Mouse (Mus musculus): ENCODE measurements around the gene 2410002F23Rik. TPM values are rescaled to one million over a fixed set of nuclear protein-coding genes. Genes with fewer than 3 reads are reported as not detected.
"Not testable (repeated sequence)": the region's sequence is repeated elsewhere in the genome, so short reads cannot be mapped to it uniquely, and the experiment has no call there.

2410002F23Rik gene
- polyA plus RNA-seq, 1 experiment from 2014 or later: 123 TPM

- H3K9me3 ChIP-seq (ENCODE audit: control insufficient read depth, low read depth, low read length); ATAC-seq (ENCODE audit: insufficient number of reproducible peaks, insufficient read depth, low FRiP score, low read depth); H3K27me3 ChIP-seq (ENCODE audit: control insufficient read depth, insufficient read depth, low read length); H3K4me3 ChIP-seq (ENCODE audit: low read depth, low read length); H3K9ac ChIP-seq (replicated peaks; ENCODE audit: low read depth, low read length); H3K27ac ChIP-seq (ENCODE audit: low read length); H3K4me2 ChIP-seq (replicated peaks; ENCODE audit: low read depth, low read length): not testable (repeated sequence)
- Histone ChIP-seq H3K36me3 (ENCODE audit: control insufficient read depth, insufficient read depth, low read length) (peaks cover 44% of the 10 kb centered on the region), H3K4me1 (ENCODE audit: control insufficient read depth, insufficient read depth, low read length) (peaks cover 11% of the 10 kb centered on the region; the same call in 1 of the 2 replicates)
- 90% methylated on average over 17 of the region's 17 CpGs for WGBS
These were observed 4.3 kb downstream of the 2410002F23Rik start for GRCm38 (mm10) chr7:44250732-44251275.

DNA sequence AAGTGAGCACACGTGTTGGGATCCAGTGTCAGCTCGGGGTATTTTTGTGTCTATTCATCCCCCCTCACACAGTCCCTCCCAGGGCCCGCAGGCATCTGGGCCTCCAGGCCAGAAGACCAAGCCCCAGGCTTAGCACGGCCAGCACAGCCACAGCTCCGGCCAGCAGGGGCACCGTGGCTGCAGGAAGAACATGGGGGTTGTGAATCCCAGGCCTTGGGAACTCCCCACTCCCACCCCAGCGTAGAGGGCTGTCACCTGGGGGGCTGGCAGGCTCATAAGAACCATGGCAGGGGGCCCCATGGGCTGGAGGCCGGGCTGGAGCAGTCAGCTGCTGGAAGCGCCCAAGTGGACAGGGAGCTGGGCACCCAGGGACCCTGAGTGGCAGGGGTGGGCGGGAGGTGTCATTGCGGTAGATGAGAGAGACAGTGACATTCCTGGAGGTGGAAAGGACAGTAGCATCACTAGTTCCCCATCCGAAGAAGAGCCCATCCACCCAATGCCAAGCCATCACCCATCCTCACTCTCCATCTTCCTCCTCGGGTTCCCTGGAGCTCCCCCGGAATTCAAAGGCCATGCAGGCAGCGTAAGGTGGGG lies 6.6 kb downstream of the 2410002F23Rik start:
- Histone ChIP-seq H3K27ac (ENCODE audit: low read length) (no peak overlapping the region), H3K36me3 (ENCODE audit: control insufficient read depth, insufficient read depth, low read length) (peaks cover 42% of the 10 kb centered on the region), H3K4me3 (ENCODE audit: low read depth, low read length) (no peak overlapping the region), H3K9ac (replicated peaks; ENCODE audit: low read depth, low read length) (no peak overlapping the region), H3K4me1 (ENCODE audit: control insufficient read depth, insufficient read depth, low read length) (peaks cover 7% of the 10 kb centered on the region; the same call in 1 of the 2 replicates), H3K9me3 (ENCODE audit: control insufficient read depth, low read depth, low read length) (no peaks in the 10 kb centered on the region), H3K4me2 (replicated peaks; ENCODE audit: low read depth, low read length) (no peak overlapping the region), H3K27me3 (ENCODE audit: control insufficient read depth, insufficient read depth, low read length) (no peaks in the 10 kb centered on the region)
- WGBS: 60% methylated on average over 15 of the region's 15 CpGs
- no peak for ATAC-seq (ENCODE audit: insufficient number of reproducible peaks, insufficient read depth, low FRiP score, low read depth)

DNA sequence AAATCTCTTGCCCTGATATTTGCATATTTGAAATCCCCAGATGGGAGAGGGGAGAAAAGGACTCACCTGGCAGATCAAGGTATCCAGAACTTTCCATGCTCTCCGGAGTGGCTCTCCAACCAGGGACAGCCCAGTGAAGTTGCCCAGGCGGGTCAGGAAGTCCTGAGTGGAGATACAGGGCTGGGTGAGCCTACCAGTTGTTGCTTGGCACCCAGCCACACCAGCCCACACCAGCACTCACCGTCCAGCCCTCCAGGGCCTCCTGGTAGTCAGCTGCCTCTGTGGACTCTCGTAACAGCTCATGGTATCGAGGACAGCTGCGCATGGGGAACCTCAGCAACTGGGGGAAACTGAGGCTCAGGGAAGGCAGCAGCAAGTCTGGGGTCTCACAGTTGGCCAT lies 8.4 kb downstream of the 2410002F23Rik start:
- H3K4me3 ChIP-seq (ENCODE audit: low read depth, low read length): no peak overlapping the region
- no peaks in the 10 kb centered on the region for H3K9me3 ChIP-seq (ENCODE audit: control insufficient read depth, low read depth, low read length)
- peaks cover 27% of the 10 kb centered on the region for H3K36me3 ChIP-seq (ENCODE audit: control insufficient read depth, insufficient read depth, low read length)
- no peak for ATAC-seq (ENCODE audit: insufficient number of reproducible peaks, insufficient read depth, low FRiP score, low read depth)
- H3K27me3 ChIP-seq (ENCODE audit: control insufficient read depth, insufficient read depth, low read length): no peaks in the 10 kb centered on the region
- H3K9ac ChIP-seq (replicated peaks; ENCODE audit: low read depth, low read length): no peak overlapping the region
- no peaks in the 10 kb centered on the region for H3K4me1 ChIP-seq (ENCODE audit: control insufficient read depth, insufficient read depth, low read length)
- 70% methylated on average over 6 of the region's 6 CpGs for WGBS
- no peak overlapping the region for H3K27ac ChIP-seq (ENCODE audit: low read length)
- no peak overlapping the region for H3K4me2 ChIP-seq (replicated peaks; ENCODE audit: low read depth, low read length)

DNA sequence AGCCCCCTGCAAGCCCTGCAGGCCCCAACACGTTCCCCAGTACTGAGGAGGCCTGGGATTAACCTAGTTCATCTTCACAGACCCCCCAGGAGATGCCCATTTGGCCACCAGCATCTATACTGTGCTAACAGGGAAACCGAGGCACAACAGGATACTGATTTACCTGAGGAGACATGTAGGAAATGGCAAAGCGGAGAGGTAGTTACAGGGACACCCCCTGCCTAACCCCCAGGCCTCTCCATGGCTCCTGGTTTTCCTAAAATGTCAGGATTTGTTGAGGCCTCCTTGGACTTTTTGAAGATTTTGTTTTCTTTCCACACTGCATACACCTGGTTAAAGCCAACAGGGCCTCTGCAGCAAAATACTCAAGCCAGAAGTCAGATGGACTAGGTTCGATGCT lies 10.8 kb downstream of the 2410002F23Rik start, which contains the start of gene Acp4:
Acp4 (minus strand) TSS at position 101 of the 400 bp plus-strand sequence.
- ATAC-seq (ENCODE audit: insufficient number of reproducible peaks, insufficient read depth, low FRiP score, low read depth): no peak
- Histone ChIP-seq H3K27ac (ENCODE audit: low read length) (no peak within 1 kb of the TSS), H3K27me3 (ENCODE audit: control insufficient read depth, insufficient read depth, low read length) (no peaks in the 10 kb centered on the region), H3K4me3 (ENCODE audit: low read depth, low read length) (no peak within 1 kb of the TSS), H3K36me3 (ENCODE audit: control insufficient read depth, insufficient read depth, low read length) (peaks cover 10% of the 10 kb centered on the region; the same call in 1 of the 2 replicates), H3K4me2 (replicated peaks; ENCODE audit: low read depth, low read length) (no peak within 1 kb of the TSS), H3K9ac (replicated peaks; ENCODE audit: low read depth, low read length) (no peak within 1 kb of the TSS), H3K9me3 (ENCODE audit: control insufficient read depth, low read depth, low read length) (no peaks in the 10 kb centered on the region), H3K4me1 (ENCODE audit: control insufficient read depth, insufficient read depth, low read length) (no peaks in the 10 kb centered on the region)
- WGBS: 68% methylated on average over 4 of the region's 4 CpGs

GRCm38 (mm10) chr7:44260410-44260809 lies 13.9 kb downstream of the 2410002F23Rik start:
- H3K4me1 ChIP-seq (ENCODE audit: control insufficient read depth, insufficient read depth, low read length): 0 out of 2 replicates have a peak, but pooled peaks cover 3% of the 10 kb centered on the region
- H3K4me2 ChIP-seq (replicated peaks; ENCODE audit: low read depth, low read length): no peak overlapping the region
- ATAC-seq (ENCODE audit: insufficient number of reproducible peaks, insufficient read depth, low FRiP score, low read depth): no peak
- no peaks in the 10 kb centered on the region for H3K36me3 ChIP-seq (ENCODE audit: control insufficient read depth, insufficient read depth, low read length)
- WGBS: 73% methylated on average over 6 of the region's 6 CpGs
- H3K4me3 ChIP-seq (ENCODE audit: low read depth, low read length): no peak overlapping the region
- 0 out of 2 replicates have a peak, but pooled peaks cover 4% of the 10 kb centered on the region for H3K27me3 ChIP-seq (ENCODE audit: control insufficient read depth, insufficient read depth, low read length)
- H3K9ac ChIP-seq (replicated peaks; ENCODE audit: low read depth, low read length): no peak overlapping the region
- H3K9me3 ChIP-seq (ENCODE audit: control insufficient read depth, low read depth, low read length): no peaks in the 10 kb centered on the region
- no peak overlapping the region for H3K27ac ChIP-seq (ENCODE audit: low read length)

DNA sequence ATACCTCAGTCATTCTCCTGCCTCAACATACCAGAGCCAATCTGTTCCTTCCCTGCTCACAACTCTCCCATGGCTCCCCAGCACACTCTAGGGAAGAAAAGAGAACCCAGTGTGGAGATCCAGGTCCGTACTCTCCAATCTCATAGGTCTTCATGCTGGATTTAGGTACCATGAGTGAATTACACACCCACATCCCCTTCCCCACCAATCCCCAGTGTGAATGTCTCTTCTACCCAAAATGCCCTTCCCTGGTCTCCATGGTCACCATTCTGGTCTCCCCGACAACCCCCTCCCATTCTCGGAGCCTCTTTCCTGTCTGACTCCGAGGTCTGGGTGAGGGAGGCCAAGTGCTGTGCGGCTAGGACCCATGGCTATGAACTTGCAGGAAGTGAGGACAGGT lies 14.6 kb downstream of the 2410002F23Rik start, which contains the start of gene Gm15517:
Gm15517 (plus strand) TSS at position 301 of the 400 bp plus-strand sequence.
- Histone ChIP-seq H3K9ac (replicated peaks; ENCODE audit: low read depth, low read length) (no peak within 1 kb of the TSS), H3K36me3 (ENCODE audit: control insufficient read depth, insufficient read depth, low read length) (no peaks in the 10 kb centered on the region), H3K9me3 (ENCODE audit: control insufficient read depth, low read depth, low read length) (no peaks in the 10 kb centered on the region), H3K27me3 (ENCODE audit: control insufficient read depth, insufficient read depth, low read length) (0 out of 2 replicates have a peak, but pooled peaks cover 4% of the 10 kb centered on the region), H3K4me1 (ENCODE audit: control insufficient read depth, insufficient read depth, low read length) (0 out of 2 replicates have a peak, but pooled peaks cover 3% of the 10 kb centered on the region), H3K4me3 (ENCODE audit: low read depth, low read length) (no peak within 1 kb of the TSS), H3K27ac (ENCODE audit: low read length) (no peak within 1 kb of the TSS), H3K4me2 (replicated peaks; ENCODE audit: low read depth, low read length) (no peak within 1 kb of the TSS)
- WGBS: 57% methylated on average over 5 of the region's 5 CpGs
- no peak for ATAC-seq (ENCODE audit: insufficient number of reproducible peaks, insufficient read depth, low FRiP score, low read depth)

- H3K4me2 ChIP-seq (replicated peaks; ENCODE audit: low read depth, low read length): peak overlapping the region; percentile 37
- WGBS: 3% methylated on average over 34 of the region's 34 CpGs
- no peak overlapping the region for H3K27ac ChIP-seq (ENCODE audit: low read length)
- peak; percentile 70; the same call in 1 of the 2 replicates for ATAC-seq (ENCODE audit: insufficient number of reproducible peaks, insufficient read depth, low FRiP score, low read depth)
- no peak overlapping the region for H3K9ac ChIP-seq (replicated peaks; ENCODE audit: low read depth, low read length)
- no peaks in the 10 kb centered on the region for H3K9me3 ChIP-seq (ENCODE audit: control insufficient read depth, low read depth, low read length)
- no peaks in the 10 kb centered on the region for H3K36me3 ChIP-seq (ENCODE audit: control insufficient read depth, insufficient read depth, low read length)
- H3K4me1 ChIP-seq (ENCODE audit: control insufficient read depth, insufficient read depth, low read length): 0 out of 2 replicates have a peak, but pooled peaks cover 3% of the 10 kb centered on the region
- H3K4me3 ChIP-seq (ENCODE audit: low read depth, low read length): 0 out of 2 replicates have a peak overlapping the region, but pooled peaks have one; percentile 5
- 0 out of 2 replicates have a peak, but pooled peaks cover 4% of the 10 kb centered on the region for H3K27me3 ChIP-seq (ENCODE audit: control insufficient read depth, insufficient read depth, low read length)
These were observed 16.5 kb downstream of the 2410002F23Rik start for GRCm38 (mm10) chr7:44262791-44263643.

GRCm38 (mm10) chr7:44268117-44268516 lies 21.6 kb downstream of the 2410002F23Rik start:
- H3K27ac ChIP-seq (ENCODE audit: low read length): no peak overlapping the region
- no peak overlapping the region for H3K4me2 ChIP-seq (replicated peaks; ENCODE audit: low read depth, low read length)

More at GRCm38 (mm10) chr7:44268117-44268516, 21.6 kb downstream of the 2410002F23Rik start:
- 0 out of 2 replicates have a peak, but pooled peaks cover 4% of the 10 kb centered on the region for H3K27me3 ChIP-seq (ENCODE audit: control insufficient read depth, insufficient read depth, low read length)
- H3K36me3 ChIP-seq (ENCODE audit: control insufficient read depth, insufficient read depth, low read length): no peaks in the 10 kb centered on the region
- 0 out of 2 replicates have a peak, but pooled peaks cover 1% of the 10 kb centered on the region for H3K4me1 ChIP-seq (ENCODE audit: control insufficient read depth, insufficient read depth, low read length)
- ATAC-seq (ENCODE audit: insufficient number of reproducible peaks, insufficient read depth, low FRiP score, low read depth): no peak
- no peak overlapping the region for H3K4me3 ChIP-seq (ENCODE audit: low read depth, low read length)
- no peaks in the 10 kb centered on the region for H3K9me3 ChIP-seq (ENCODE audit: control insufficient read depth, low read depth, low read length)
- no peak overlapping the region for H3K9ac ChIP-seq (replicated peaks; ENCODE audit: low read depth, low read length)
- WGBS: 74% methylated on average over 11 of the region's 11 CpGs
